Mouse (Mus musculus): ENCODE results near the gene Ppil2. TPM values are rescaled to one million over a fixed set of nuclear protein-coding genes. Genes with fewer than 3 reads are reported as not detected.

The Ppil2 gene
- polyA plus RNA-seq, 1 experiment, result 46.0 TPM

- Histone ChIP-seq H3K4me3 (ENCODE audit: insufficient read depth, poor library complexity, severe bottlenecking) (no peak overlapping the region), H3K79me2 (ENCODE audit: control insufficient read depth, insufficient read depth) (no peaks in the 10 kb centered on the region), H3K27me3 (ENCODE audit: control insufficient read depth, insufficient read depth, insufficient read length) (no peaks in the 10 kb centered on the region), H3ac (ENCODE audit: control insufficient read depth, insufficient read length, low read depth) (no peak overlapping the region), H3K36me3 (ENCODE audit: control insufficient read depth, insufficient read depth) (peaks cover 64% of the 10 kb centered on the region), H3K79me3 (ENCODE audit: low read depth) (no peaks in the 10 kb centered on the region)
- TF ChIP-seq FOSL1 (IDR thresholded peaks at IDR 0.05; ENCODE audit: insufficient read depth, low read length, poor library complexity, severe bottlenecking) (no peak), CTCF (IDR thresholded peaks at IDR 0.05; ENCODE audit: control insufficient read depth, insufficient read depth, insufficient read length) (no peak), MYOG (IDR thresholded peaks at IDR 0.05; ENCODE audit: control insufficient read depth, extremely low read depth, insufficient read length) (no peak), USF1 (IDR thresholded peaks at IDR 0.05; ENCODE audit: low read depth) (no peak), MAX (IDR thresholded peaks at IDR 0.05) (no peak), MYOD1 (IDR thresholded peaks at IDR 0.05; ENCODE audit: control insufficient read depth, insufficient read length, low read depth) (no peak), CEBPB (IDR thresholded peaks at IDR 0.05; ENCODE audit: low read depth) (no peak)
These were observed 22.7 kb downstream of the Ppil2 start for GRCm38 (mm10) chr16:17088346-17088745.

- no peak overlapping the region for H3ac ChIP-seq (ENCODE audit: control insufficient read depth, insufficient read length, low read depth)
- no peaks in the 10 kb centered on the region for H3K27me3 ChIP-seq (ENCODE audit: control insufficient read depth, insufficient read depth, insufficient read length)
- no peak overlapping the region for H3K4me3 ChIP-seq (ENCODE audit: insufficient read depth, poor library complexity, severe bottlenecking)
- no peaks in the 10 kb centered on the region for H3K79me2 ChIP-seq (ENCODE audit: control insufficient read depth, insufficient read depth)
- peaks cover 51% of the 10 kb centered on the region for H3K36me3 ChIP-seq (ENCODE audit: control insufficient read depth, insufficient read depth)
- H3K79me3 ChIP-seq (ENCODE audit: low read depth), result no peaks in the 10 kb centered on the region
- no peak for TF ChIP-seq MAX (IDR thresholded peaks at IDR 0.05)
- TF ChIP-seq CTCF (IDR thresholded peaks at IDR 0.05; ENCODE audit: control insufficient read depth, insufficient read depth, insufficient read length), result no peak
- TF ChIP-seq CEBPB (IDR thresholded peaks at IDR 0.05; ENCODE audit: low read depth), result no peak
- no peak for TF ChIP-seq MYOG (IDR thresholded peaks at IDR 0.05; ENCODE audit: control insufficient read depth, extremely low read depth, insufficient read length)
- TF ChIP-seq USF1 (IDR thresholded peaks at IDR 0.05; ENCODE audit: low read depth), result no peak
- no peak for TF ChIP-seq MYOD1 (IDR thresholded peaks at IDR 0.05; ENCODE audit: control insufficient read depth, insufficient read length, low read depth)
- no peak for TF ChIP-seq FOSL1 (IDR thresholded peaks at IDR 0.05; ENCODE audit: insufficient read depth, low read length, poor library complexity, severe bottlenecking)
These were observed 24.3 kb downstream of the Ppil2 start for GRCm38 (mm10) chr16:17086669-17087193.

- Histone ChIP-seq H3K27me3 (ENCODE audit: control insufficient read depth, insufficient read depth, insufficient read length) (no peaks in the 10 kb centered on the region), H3K79me3 (ENCODE audit: low read depth) (no peaks in the 10 kb centered on the region), H3ac (ENCODE audit: control insufficient read depth, insufficient read length, low read depth) (no peak overlapping the region), H3K79me2 (ENCODE audit: control insufficient read depth, insufficient read depth) (no peaks in the 10 kb centered on the region), H3K4me3 (ENCODE audit: insufficient read depth, poor library complexity, severe bottlenecking) (no peak overlapping the region), H3K36me3 (ENCODE audit: control insufficient read depth, insufficient read depth) (peaks cover 48% of the 10 kb centered on the region)
- TF ChIP-seq MAX (IDR thresholded peaks at IDR 0.05) (no peak), CTCF (IDR thresholded peaks at IDR 0.05; ENCODE audit: control insufficient read depth, insufficient read depth, insufficient read length) (no peak), USF1 (IDR thresholded peaks at IDR 0.05; ENCODE audit: low read depth) (no peak), MYOG (IDR thresholded peaks at IDR 0.05; ENCODE audit: control insufficient read depth, extremely low read depth, insufficient read length) (no peak), MYOD1 (IDR thresholded peaks at IDR 0.05; ENCODE audit: control insufficient read depth, insufficient read length, low read depth) (no peak), FOSL1 (IDR thresholded peaks at IDR 0.05; ENCODE audit: insufficient read depth, low read length, poor library complexity, severe bottlenecking) (no peak)
These were observed 24.8 kb downstream of the Ppil2 start for GRCm38 (mm10) chr16:17086241-17086640.

- no peaks in the 10 kb centered on the region for H3K27me3 ChIP-seq (ENCODE audit: control insufficient read depth, insufficient read depth, insufficient read length)
- H3K36me3 ChIP-seq (ENCODE audit: control insufficient read depth, insufficient read depth), result peaks cover 42% of the 10 kb centered on the region
- no peak overlapping the region for H3K4me3 ChIP-seq (ENCODE audit: insufficient read depth, poor library complexity, severe bottlenecking)
- no peak overlapping the region for H3ac ChIP-seq (ENCODE audit: control insufficient read depth, insufficient read length, low read depth)
- no peaks in the 10 kb centered on the region for H3K79me2 ChIP-seq (ENCODE audit: control insufficient read depth, insufficient read depth)
- TF ChIP-seq USF1 (IDR thresholded peaks at IDR 0.05; ENCODE audit: low read depth), result no peak
- H3K79me3 ChIP-seq (ENCODE audit: low read depth), result no peaks in the 10 kb centered on the region
These were observed 25.4 kb downstream of the Ppil2 start for GRCm38 (mm10) chr16:17085636-17086035.

- no peaks in the 10 kb centered on the region for H3K79me2 ChIP-seq (ENCODE audit: control insufficient read depth, insufficient read depth)
- H3K36me3 ChIP-seq (ENCODE audit: control insufficient read depth, insufficient read depth), result peaks cover 8% of the 10 kb centered on the region
These were observed 28.8 kb downstream of the Ppil2 start for GRCm38 (mm10) chr16:17082121-17082792.

GRCm38 (mm10) chr16:17078101-17078500 lies 33.0 kb downstream of the Ppil2 start:
- Histone ChIP-seq H3K4me3 (ENCODE audit: insufficient read depth, poor library complexity, severe bottlenecking) (no peak overlapping the region), H3K36me3 (ENCODE audit: control insufficient read depth, insufficient read depth) (no peaks in the 10 kb centered on the region), H3K27me3 (ENCODE audit: control insufficient read depth, insufficient read depth, insufficient read length) (no peaks in the 10 kb centered on the region)

More at GRCm38 (mm10) chr16:17082121-17082792, 28.8 kb downstream of the Ppil2 start:
- TF ChIP-seq FOSL1 (IDR thresholded peaks at IDR 0.05; ENCODE audit: insufficient read depth, low read length, poor library complexity, severe bottlenecking) (no peak), USF1 (IDR thresholded peaks at IDR 0.05; ENCODE audit: low read depth) (no peak), CEBPB (IDR thresholded peaks at IDR 0.05; ENCODE audit: low read depth) (no peak), MAX (IDR thresholded peaks at IDR 0.05) (no peak), MYOG (IDR thresholded peaks at IDR 0.05; ENCODE audit: control insufficient read depth, extremely low read depth, insufficient read length) (no peak), CTCF (IDR thresholded peaks at IDR 0.05; ENCODE audit: control insufficient read depth, insufficient read depth, insufficient read length) (no peak), MYOD1 (IDR thresholded peaks at IDR 0.05; ENCODE audit: control insufficient read depth, insufficient read length, low read depth) (no peak)
- Histone ChIP-seq H3K79me3 (ENCODE audit: low read depth) (no peaks in the 10 kb centered on the region), H3K27me3 (ENCODE audit: control insufficient read depth, insufficient read depth, insufficient read length) (no peaks in the 10 kb centered on the region), H3K4me3 (ENCODE audit: insufficient read depth, poor library complexity, severe bottlenecking) (no peak overlapping the region), H3ac (ENCODE audit: control insufficient read depth, insufficient read length, low read depth) (no peak overlapping the region)

More at GRCm38 (mm10) chr16:17078101-17078500, 33.0 kb downstream of the Ppil2 start:
- Histone ChIP-seq H3K79me2 (ENCODE audit: control insufficient read depth, insufficient read depth) (no peaks in the 10 kb centered on the region), H3ac (ENCODE audit: control insufficient read depth, insufficient read length, low read depth) (no peak overlapping the region), H3K79me3 (ENCODE audit: low read depth) (no peaks in the 10 kb centered on the region)
- no peak for TF ChIP-seq MAX (IDR thresholded peaks at IDR 0.05)
- no peak for TF ChIP-seq MYOD1 (IDR thresholded peaks at IDR 0.05; ENCODE audit: control insufficient read depth, insufficient read length, low read depth)
- TF ChIP-seq USF1 (IDR thresholded peaks at IDR 0.05; ENCODE audit: low read depth), result no peak
- TF ChIP-seq CEBPB (IDR thresholded peaks at IDR 0.05; ENCODE audit: low read depth), result no peak
- no peak for TF ChIP-seq MYOG (IDR thresholded peaks at IDR 0.05; ENCODE audit: control insufficient read depth, extremely low read depth, insufficient read length)
- TF ChIP-seq CTCF (IDR thresholded peaks at IDR 0.05; ENCODE audit: control insufficient read depth, insufficient read depth, insufficient read length), result no peak
- no peak for TF ChIP-seq FOSL1 (IDR thresholded peaks at IDR 0.05; ENCODE audit: insufficient read depth, low read length, poor library complexity, severe bottlenecking)
